Mouse (Mus musculus): ENCODE measurements around the gene Fam163a.

DNA sequence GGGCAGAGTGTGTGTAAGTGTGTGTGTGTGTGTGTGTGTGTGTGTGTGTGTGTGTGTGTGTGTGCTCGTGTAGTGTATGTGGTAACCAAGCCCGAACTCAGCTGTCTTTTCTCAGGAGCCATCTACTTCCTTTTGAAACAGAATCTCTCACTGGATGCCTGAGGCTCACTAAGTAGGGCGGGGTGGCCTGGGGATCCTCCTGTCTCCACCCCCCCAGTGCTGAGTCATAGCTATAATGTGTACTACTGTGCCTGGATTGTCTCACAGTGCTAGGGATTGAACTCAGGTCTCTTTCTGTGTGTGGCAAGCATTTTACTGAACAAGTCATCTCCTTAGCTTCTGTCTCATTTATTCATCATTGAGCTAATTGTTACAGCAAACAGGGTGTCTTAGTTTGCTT, 12.6 kb upstream of the Fam163a start:
- TF ChIP-seq GATA1 (IDR thresholded peaks at IDR 0.05; ENCODE audit: low read length): no peak
- no peak for TF ChIP-seq TAL1 (IDR thresholded peaks at IDR 0.05; ENCODE audit: low read length)

Data from erythroblast, embryonic 14.5 days (primary cell).